Mouse (Mus musculus): ENCODE data around the gene Bcl2l10. TPM values are rescaled to one million over a fixed set of nuclear protein-coding genes. Genes with fewer than 3 reads are reported as not detected.
"Not testable (repeated sequence)": the region's sequence is repeated elsewhere in the genome, so short reads cannot be mapped to it uniquely, and the experiment has no call there.

The Bcl2l10 gene
- polyA plus RNA-seq, 1 experiment from 2014 or later = not detected

- Histone ChIP-seq H3K27me3 (ENCODE audit: control insufficient read depth, insufficient read depth, low read length) (no peaks in the 10 kb centered on the region), H3K27ac (ENCODE audit: low read depth, low read length) (no peak overlapping the region), H3K9me3 (ENCODE audit: control insufficient read depth, low read length) (no peaks in the 10 kb centered on the region), H3K36me3 (ENCODE audit: control insufficient read depth, insufficient read depth, low read length) (no peaks in the 10 kb centered on the region), H3K4me1 (ENCODE audit: control insufficient read depth, insufficient read depth, low read length) (no peaks in the 10 kb centered on the region), H3K4me2 (ENCODE audit: low read depth, low read length) (no peak overlapping the region), H3K4me3 (ENCODE audit: low read depth, low read length) (no peak overlapping the region), H3K9ac (replicated peaks; ENCODE audit: low read depth, low read length) (no peak overlapping the region)
- 80% methylated on average over 9 of the region's 9 CpGs for WGBS
- ATAC-seq (ENCODE audit: low read depth) = no peak
Observed at GRCm38 (mm10) chr9:75357087-75357654, 9.6 kb downstream of the Bcl2l10 start.

GRCm38 (mm10) chr9:75361699-75362098 lies 14.1 kb downstream of the Bcl2l10 start:
- no peaks in the 10 kb centered on the region for H3K9me3 ChIP-seq (ENCODE audit: control insufficient read depth, low read length)
- no peak overlapping the region for H3K9ac ChIP-seq (replicated peaks; ENCODE audit: low read depth, low read length)
- no peak overlapping the region for H3K4me3 ChIP-seq (ENCODE audit: low read depth, low read length)
- WGBS = 35% methylated on average over 5 of the region's 5 CpGs
- no peaks in the 10 kb centered on the region for H3K27me3 ChIP-seq (ENCODE audit: control insufficient read depth, insufficient read depth, low read length)
- no peak overlapping the region for H3K27ac ChIP-seq (ENCODE audit: low read depth, low read length)
- no peak; the same call in 1 of the 2 replicates for ATAC-seq (ENCODE audit: low read depth)
- no peak overlapping the region for H3K4me2 ChIP-seq (ENCODE audit: low read depth, low read length)
- H3K4me1 ChIP-seq (ENCODE audit: control insufficient read depth, insufficient read depth, low read length) = no peaks in the 10 kb centered on the region
- H3K36me3 ChIP-seq (ENCODE audit: control insufficient read depth, insufficient read depth, low read length) = no peaks in the 10 kb centered on the region

GRCm38 (mm10) chr9:75362201-75362600 lies 14.6 kb downstream of the Bcl2l10 start:
- H3K4me1 ChIP-seq (ENCODE audit: control insufficient read depth, insufficient read depth, low read length) = no peaks in the 10 kb centered on the region
- H3K4me2 ChIP-seq (ENCODE audit: low read depth, low read length) = no peak overlapping the region
- H3K27me3 ChIP-seq (ENCODE audit: control insufficient read depth, insufficient read depth, low read length) = no peaks in the 10 kb centered on the region
- no peaks in the 10 kb centered on the region for H3K36me3 ChIP-seq (ENCODE audit: control insufficient read depth, insufficient read depth, low read length)
- no peak overlapping the region for H3K27ac ChIP-seq (ENCODE audit: low read depth, low read length)
- ATAC-seq (ENCODE audit: low read depth) = no peak
- H3K9ac ChIP-seq (replicated peaks; ENCODE audit: low read depth, low read length) = no peak overlapping the region
- H3K4me3 ChIP-seq (ENCODE audit: low read depth, low read length) = no peak overlapping the region
- no peaks in the 10 kb centered on the region for H3K9me3 ChIP-seq (ENCODE audit: control insufficient read depth, low read length)
- WGBS = 87% methylated on average over 4 of the region's 4 CpGs

- Histone ChIP-seq H3K27ac (ENCODE audit: low read depth, low read length) (no peak overlapping the region), H3K36me3 (ENCODE audit: control insufficient read depth, insufficient read depth, low read length) (no peaks in the 10 kb centered on the region), H3K4me2 (ENCODE audit: low read depth, low read length) (no peak overlapping the region), H3K4me3 (ENCODE audit: low read depth, low read length) (no peak overlapping the region), H3K9me3 (ENCODE audit: control insufficient read depth, low read length) (no peaks in the 10 kb centered on the region), H3K27me3 (ENCODE audit: control insufficient read depth, insufficient read depth, low read length) (no peaks in the 10 kb centered on the region), H3K9ac (replicated peaks; ENCODE audit: low read depth, low read length) (no peak overlapping the region), H3K4me1 (ENCODE audit: control insufficient read depth, insufficient read depth, low read length) (no peaks in the 10 kb centered on the region)
- WGBS = 86% methylated on average over 5 of the region's 5 CpGs
- no peak for ATAC-seq (ENCODE audit: low read depth)
Observed at GRCm38 (mm10) chr9:75363001-75363400, 15.4 kb downstream of the Bcl2l10 start.

- H3K27ac ChIP-seq (ENCODE audit: low read depth, low read length); H3K4me3 ChIP-seq (ENCODE audit: low read depth, low read length); H3K9me3 ChIP-seq (ENCODE audit: control insufficient read depth, low read length); H3K36me3 ChIP-seq (ENCODE audit: control insufficient read depth, insufficient read depth, low read length); H3K4me1 ChIP-seq (ENCODE audit: control insufficient read depth, insufficient read depth, low read length); H3K4me2 ChIP-seq (ENCODE audit: low read depth, low read length); ATAC-seq (ENCODE audit: low read depth); H3K27me3 ChIP-seq (ENCODE audit: control insufficient read depth, insufficient read depth, low read length); H3K9ac ChIP-seq (replicated peaks; ENCODE audit: low read depth, low read length): not testable (repeated sequence)
- 77% methylated on average over 7 of the region's 7 CpGs for WGBS
Observed at GRCm38 (mm10) chr9:75363702-75364101, 16.1 kb downstream of the Bcl2l10 start.

- Histone ChIP-seq H3K9ac (replicated peaks; ENCODE audit: low read depth, low read length) (no peak overlapping the region), H3K9me3 (ENCODE audit: control insufficient read depth, low read length) (no peaks in the 10 kb centered on the region), H3K4me1 (ENCODE audit: control insufficient read depth, insufficient read depth, low read length) (no peaks in the 10 kb centered on the region), H3K4me2 (ENCODE audit: low read depth, low read length) (no peak overlapping the region), H3K4me3 (ENCODE audit: low read depth, low read length) (no peak overlapping the region), H3K27me3 (ENCODE audit: control insufficient read depth, insufficient read depth, low read length) (no peaks in the 10 kb centered on the region), H3K27ac (ENCODE audit: low read depth, low read length) (no peak overlapping the region), H3K36me3 (ENCODE audit: control insufficient read depth, insufficient read depth, low read length) (no peaks in the 10 kb centered on the region)
- ATAC-seq (ENCODE audit: low read depth) = no peak
- 55% methylated on average over 4 of the region's 4 CpGs for WGBS
Observed at GRCm38 (mm10) chr9:75365195-75365594, 17.6 kb downstream of the Bcl2l10 start.

- WGBS = 71% methylated on average over 5 of the region's 5 CpGs
- Histone ChIP-seq H3K27ac (ENCODE audit: low read depth, low read length) (no peak overlapping the region), H3K4me1 (ENCODE audit: control insufficient read depth, insufficient read depth, low read length) (no peaks in the 10 kb centered on the region), H3K4me3 (ENCODE audit: low read depth, low read length) (no peak overlapping the region), H3K36me3 (ENCODE audit: control insufficient read depth, insufficient read depth, low read length) (no peaks in the 10 kb centered on the region), H3K9me3 (ENCODE audit: control insufficient read depth, low read length) (no peaks in the 10 kb centered on the region; the same call in 1 of the 2 replicates), H3K27me3 (ENCODE audit: control insufficient read depth, insufficient read depth, low read length) (no peaks in the 10 kb centered on the region), H3K4me2 (ENCODE audit: low read depth, low read length) (no peak overlapping the region), H3K9ac (replicated peaks; ENCODE audit: low read depth, low read length) (no peak overlapping the region)
- ATAC-seq (ENCODE audit: low read depth) = no peak
Observed at GRCm38 (mm10) chr9:75366191-75366590, 18.6 kb downstream of the Bcl2l10 start.

GRCm38 (mm10) chr9:75368779-75369178 lies 21.2 kb downstream of the Bcl2l10 start:
- Histone ChIP-seq H3K4me2 (ENCODE audit: low read depth, low read length) (no peak overlapping the region), H3K9ac (replicated peaks; ENCODE audit: low read depth, low read length) (no peak overlapping the region), H3K4me3 (ENCODE audit: low read depth, low read length) (no peak overlapping the region), H3K36me3 (ENCODE audit: control insufficient read depth, insufficient read depth, low read length) (no peaks in the 10 kb centered on the region), H3K27ac (ENCODE audit: low read depth, low read length) (no peak overlapping the region), H3K27me3 (ENCODE audit: control insufficient read depth, insufficient read depth, low read length) (no peaks in the 10 kb centered on the region), H3K4me1 (ENCODE audit: control insufficient read depth, insufficient read depth, low read length) (no peaks in the 10 kb centered on the region), H3K9me3 (ENCODE audit: control insufficient read depth, low read length) (no peaks in the 10 kb centered on the region; the same call in 1 of the 2 replicates)
- no peak for ATAC-seq (ENCODE audit: low read depth)
- WGBS = 83% methylated on average over 3 of the region's 3 CpGs

- H3K36me3 ChIP-seq (ENCODE audit: control insufficient read depth, insufficient read depth, low read length) = no peaks in the 10 kb centered on the region
- no peak for ATAC-seq (ENCODE audit: low read depth)
- H3K9ac ChIP-seq (replicated peaks; ENCODE audit: low read depth, low read length) = no peak overlapping the region
- H3K9me3 ChIP-seq (ENCODE audit: control insufficient read depth, low read length) = no peaks in the 10 kb centered on the region; the same call in 1 of the 2 replicates
- H3K4me2 ChIP-seq (ENCODE audit: low read depth, low read length) = no peak overlapping the region
- 95% methylated on average over 9 of the region's 9 CpGs for WGBS
- H3K27ac ChIP-seq (ENCODE audit: low read depth, low read length) = no peak overlapping the region
- no peaks in the 10 kb centered on the region for H3K27me3 ChIP-seq (ENCODE audit: control insufficient read depth, insufficient read depth, low read length)
- no peak overlapping the region for H3K4me3 ChIP-seq (ENCODE audit: low read depth, low read length)
- no peaks in the 10 kb centered on the region for H3K4me1 ChIP-seq (ENCODE audit: control insufficient read depth, insufficient read depth, low read length)
Observed at GRCm38 (mm10) chr9:75375606-75376005, 28.0 kb downstream of the Bcl2l10 start.

Measured in neural tube, embryonic 14.5 days (tissue).